Mouse (Mus musculus) stomach, postnatal 0 days (tissue): ENCODE measurements around the gene Olfr1494.

Experiments
- CTCF ChIP-seq: IDR thresholded peaks from 2 replicates; pipeline ENCODE4 v1.5.1; 2016; ENCODE audit warnings: antibody characterized with exemption, low read depth, mild to moderate bottlenecking, moderate library complexity
- EP300 ChIP-seq: optimal IDR thresholded peaks from 2 replicates; pipeline ENCODE3; 2016; ENCODE audit warnings: antibody characterized with exemption

DNA sequence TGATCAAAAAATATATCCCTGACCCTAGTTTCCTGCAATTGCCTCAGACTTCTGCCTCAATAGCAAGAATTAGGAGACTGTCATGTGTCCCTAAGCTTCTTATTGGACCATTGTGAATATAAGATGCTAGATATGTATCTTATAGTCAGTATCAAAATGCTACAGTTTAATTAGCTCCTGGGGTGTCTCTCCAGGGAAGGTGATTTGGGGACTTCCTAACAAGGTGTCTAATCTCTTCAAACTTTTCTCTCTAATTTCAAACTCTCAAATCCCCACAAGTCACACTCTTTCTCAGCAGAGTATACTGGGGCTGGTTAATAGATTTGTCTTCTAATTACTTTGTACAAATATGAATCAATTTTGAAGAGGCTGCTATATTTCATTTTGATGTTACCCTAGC lies 58.6 kb downstream of the Olfr1494 start, which contains the start of gene Olfr1497:
- no peak for TF ChIP-seq CTCF
- no peak for TF ChIP-seq EP300
